Mouse (Mus musculus): ENCODE data around the gene Ces2c. TPM values are rescaled to one million over a fixed set of nuclear protein-coding genes. Genes with fewer than 3 reads are reported as not detected.
A peak's percentile ranks its signal among the peaks of the same experiment; 100 is the strongest.

Ces2c gene
- not detected in 2 replicates for polyA plus RNA-seq (2014; fragmentation: Nextera tagmentation; extraction: Ambion mirVana)

GRCm38 (mm10) chr8:104846831-104847230, at the start of gene Ces2c:
TSS of gene Ces2c (plus strand) at chr8:104847068.
- Histone ChIP-seq H3K36me3 (ENCODE audit: control insufficient read depth, insufficient read depth, low read length) (no peaks in the 10 kb centered on the region), H3K4me2 (no peak within 1 kb of the TSS), H3K9ac (ENCODE audit: low read length) (no peak within 1 kb of the TSS), H3K9me3 (ENCODE audit: control insufficient read depth, low read length) (no peaks in the 10 kb centered on the region), H3K4me3 (ENCODE audit: low read depth, low read length) (no peak within 1 kb of the TSS), H3K4me1 (ENCODE audit: control insufficient read depth, insufficient read depth, low read length) (no peaks in the 10 kb centered on the region), H3K27me3 (ENCODE audit: control insufficient read depth, insufficient read depth, low read length) (no peaks in the 10 kb centered on the region), H3K27ac (ENCODE audit: low read depth, low read length) (no peak within 1 kb of the TSS)
- WGBS: 97% methylated on average over 3 of the region's 3 CpGs
- ATAC-seq (ENCODE audit: low FRiP score) (no peak), DNase-seq (ENCODE audit: low spot score, missing footprints) (no peak)

GRCm38 (mm10) chr8:104799385-104799784, 47.5 kb upstream of the Ces2c start:
- H3K4me1 ChIP-seq (ENCODE audit: control insufficient read depth, insufficient read depth, low read length): no peaks in the 10 kb centered on the region
- ATAC-seq (ENCODE audit: low FRiP score) (no peak), DNase-seq (ENCODE audit: low spot score, missing footprints) (no peak)
- no peaks in the 10 kb centered on the region for H3K9me3 ChIP-seq (ENCODE audit: control insufficient read depth, low read length)
- H3K9ac ChIP-seq (ENCODE audit: low read length): no peak overlapping the region
- no peak overlapping the region for H3K4me3 ChIP-seq (ENCODE audit: low read depth, low read length)
- H3K4me2 ChIP-seq: no peak overlapping the region
- H3K27ac ChIP-seq (ENCODE audit: low read depth, low read length): no peak overlapping the region
- no peaks in the 10 kb centered on the region for H3K27me3 ChIP-seq (ENCODE audit: control insufficient read depth, insufficient read depth, low read length)
- WGBS: 84% methylated on average over 1 of the region's 1 CpGs
- no peaks in the 10 kb centered on the region for H3K36me3 ChIP-seq (ENCODE audit: control insufficient read depth, insufficient read depth, low read length)

- DNase-seq (ENCODE audit: low spot score, missing footprints) (peak; percentile 86), ATAC-seq (ENCODE audit: low FRiP score) (peak; percentile 73)
- peaks cover 5% of the 10 kb centered on the region for H3K4me1 ChIP-seq (ENCODE audit: control insufficient read depth, insufficient read depth, low read length)
- H3K9me3 ChIP-seq (ENCODE audit: control insufficient read depth, low read length): no peaks in the 10 kb centered on the region
- no peak overlapping the region for H3K4me2 ChIP-seq
- no peak overlapping the region for H3K9ac ChIP-seq (ENCODE audit: low read length)
- WGBS: 9% methylated on average over 2 of the region's 2 CpGs
- H3K27me3 ChIP-seq (ENCODE audit: control insufficient read depth, insufficient read depth, low read length): no peaks in the 10 kb centered on the region
- H3K4me3 ChIP-seq (ENCODE audit: low read depth, low read length): no peak overlapping the region
- no peak overlapping the region for H3K27ac ChIP-seq (ENCODE audit: low read depth, low read length)
- H3K36me3 ChIP-seq (ENCODE audit: control insufficient read depth, insufficient read depth, low read length): no peaks in the 10 kb centered on the region
Measured at GRCm38 (mm10) chr8:104806127-104806526, 40.7 kb upstream of the Ces2c start.

GRCm38 (mm10) chr8:104808542-104809413, 38.1 kb upstream of the Ces2c start:
- H3K9ac ChIP-seq (ENCODE audit: low read length): no peak overlapping the region
- H3K4me2 ChIP-seq: no peak overlapping the region
- DNase-seq (ENCODE audit: low spot score, missing footprints): no peak
- H3K27ac ChIP-seq (ENCODE audit: low read depth, low read length): no peak overlapping the region
- no peaks in the 10 kb centered on the region for H3K27me3 ChIP-seq (ENCODE audit: control insufficient read depth, insufficient read depth, low read length)
- H3K36me3 ChIP-seq (ENCODE audit: control insufficient read depth, insufficient read depth, low read length): no peaks in the 10 kb centered on the region
- H3K4me3 ChIP-seq (ENCODE audit: low read depth, low read length): no peak overlapping the region
- peaks cover 5% of the 10 kb centered on the region for H3K4me1 ChIP-seq (ENCODE audit: control insufficient read depth, insufficient read depth, low read length)
- WGBS: 83% methylated on average over 7 of the region's 7 CpGs
- no peaks in the 10 kb centered on the region for H3K9me3 ChIP-seq (ENCODE audit: control insufficient read depth, low read length)
- ATAC-seq (ENCODE audit: low FRiP score): no peak

- Histone ChIP-seq H3K4me3 (ENCODE audit: low read depth, low read length) (no peak overlapping the region), H3K9me3 (ENCODE audit: control insufficient read depth, low read length) (no peaks in the 10 kb centered on the region), H3K9ac (ENCODE audit: low read length) (no peak overlapping the region), H3K27ac (ENCODE audit: low read depth, low read length) (no peak overlapping the region), H3K4me2 (no peak overlapping the region), H3K4me1 (ENCODE audit: control insufficient read depth, insufficient read depth, low read length) (peaks cover 5% of the 10 kb centered on the region), H3K27me3 (ENCODE audit: control insufficient read depth, insufficient read depth, low read length) (no peaks in the 10 kb centered on the region), H3K36me3 (ENCODE audit: control insufficient read depth, insufficient read depth, low read length) (no peaks in the 10 kb centered on the region)
- WGBS: 95% methylated on average over 3 of the region's 3 CpGs
- ATAC-seq (ENCODE audit: low FRiP score): no peak
- no peak for DNase-seq (ENCODE audit: low spot score, missing footprints)
Measured at GRCm38 (mm10) chr8:104809436-104809835, 37.4 kb upstream of the Ces2c start.

GRCm38 (mm10) chr8:104826912-104827311, 20.0 kb upstream of the Ces2c start:
- H3K9ac ChIP-seq (ENCODE audit: low read length): no peak overlapping the region
- H3K27ac ChIP-seq (ENCODE audit: low read depth, low read length): no peak overlapping the region
- no peaks in the 10 kb centered on the region for H3K9me3 ChIP-seq (ENCODE audit: control insufficient read depth, low read length)
- H3K27me3 ChIP-seq (ENCODE audit: control insufficient read depth, insufficient read depth, low read length): no peaks in the 10 kb centered on the region
- H3K4me3 ChIP-seq (ENCODE audit: low read depth, low read length): no peak overlapping the region
- no peaks in the 10 kb centered on the region for H3K4me1 ChIP-seq (ENCODE audit: control insufficient read depth, insufficient read depth, low read length)
- ATAC-seq (ENCODE audit: low FRiP score) (no peak), DNase-seq (ENCODE audit: low spot score, missing footprints) (no peak)
- H3K36me3 ChIP-seq (ENCODE audit: control insufficient read depth, insufficient read depth, low read length): no peaks in the 10 kb centered on the region
- H3K4me2 ChIP-seq: no peak overlapping the region
- 93% methylated on average over 1 of the region's 1 CpGs for WGBS

- no peak for DNase-seq (ENCODE audit: low spot score, missing footprints)
- H3K4me3 ChIP-seq (ENCODE audit: low read depth, low read length): no peak overlapping the region
- WGBS: 82% methylated on average over 3 of the region's 3 CpGs
- no peaks in the 10 kb centered on the region for H3K36me3 ChIP-seq (ENCODE audit: control insufficient read depth, insufficient read depth, low read length)
- no peaks in the 10 kb centered on the region for H3K27me3 ChIP-seq (ENCODE audit: control insufficient read depth, insufficient read depth, low read length)
- H3K4me1 ChIP-seq (ENCODE audit: control insufficient read depth, insufficient read depth, low read length): no peaks in the 10 kb centered on the region
- no peak overlapping the region for H3K4me2 ChIP-seq
- H3K9me3 ChIP-seq (ENCODE audit: control insufficient read depth, low read length): no peaks in the 10 kb centered on the region
- no peak for ATAC-seq (ENCODE audit: low FRiP score)
- no peak overlapping the region for H3K9ac ChIP-seq (ENCODE audit: low read length)
- H3K27ac ChIP-seq (ENCODE audit: low read depth, low read length): no peak overlapping the region
Measured at GRCm38 (mm10) chr8:104828221-104828620, 18.6 kb upstream of the Ces2c start.

GRCm38 (mm10) chr8:104831440-104831839, 15.4 kb upstream of the Ces2c start, which contains the start of gene Ces2b:
TSS of gene Ces2b (plus strand) at chr8:104831572.
- DNase-seq (ENCODE audit: low spot score, missing footprints) (no peak), ATAC-seq (ENCODE audit: low FRiP score) (no peak)
- WGBS: 83% methylated on average over 5 of the region's 5 CpGs
- Histone ChIP-seq H3K27ac (ENCODE audit: low read depth, low read length) (no peak within 1 kb of the TSS), H3K4me2 (no peak within 1 kb of the TSS), H3K36me3 (ENCODE audit: control insufficient read depth, insufficient read depth, low read length) (no peaks in the 10 kb centered on the region), H3K9ac (ENCODE audit: low read length) (no peak within 1 kb of the TSS), H3K27me3 (ENCODE audit: control insufficient read depth, insufficient read depth, low read length) (no peaks in the 10 kb centered on the region), H3K4me1 (ENCODE audit: control insufficient read depth, insufficient read depth, low read length) (no peaks in the 10 kb centered on the region), H3K9me3 (ENCODE audit: control insufficient read depth, low read length) (no peaks in the 10 kb centered on the region), H3K4me3 (ENCODE audit: low read depth, low read length) (no peak within 1 kb of the TSS)

GRCm38 (mm10) chr8:104841360-104842078, 5.3 kb upstream of the Ces2c start:
- WGBS: 86% methylated on average over 3 of the region's 3 CpGs
- DNase-seq (ENCODE audit: low spot score, missing footprints): no peak
- Histone ChIP-seq H3K36me3 (ENCODE audit: control insufficient read depth, insufficient read depth, low read length) (no peaks in the 10 kb centered on the region), H3K9ac (ENCODE audit: low read length) (no peak overlapping the region), H3K4me1 (ENCODE audit: control insufficient read depth, insufficient read depth, low read length) (no peaks in the 10 kb centered on the region), H3K27ac (ENCODE audit: low read depth, low read length) (no peak overlapping the region), H3K9me3 (ENCODE audit: control insufficient read depth, low read length) (no peaks in the 10 kb centered on the region), H3K4me2 (no peak overlapping the region), H3K4me3 (ENCODE audit: low read depth, low read length) (no peak overlapping the region), H3K27me3 (ENCODE audit: control insufficient read depth, insufficient read depth, low read length) (no peaks in the 10 kb centered on the region)
- ATAC-seq (ENCODE audit: low FRiP score): no peak
